Mouse (Mus musculus): ENCODE results near the gene Apip.

DNA sequence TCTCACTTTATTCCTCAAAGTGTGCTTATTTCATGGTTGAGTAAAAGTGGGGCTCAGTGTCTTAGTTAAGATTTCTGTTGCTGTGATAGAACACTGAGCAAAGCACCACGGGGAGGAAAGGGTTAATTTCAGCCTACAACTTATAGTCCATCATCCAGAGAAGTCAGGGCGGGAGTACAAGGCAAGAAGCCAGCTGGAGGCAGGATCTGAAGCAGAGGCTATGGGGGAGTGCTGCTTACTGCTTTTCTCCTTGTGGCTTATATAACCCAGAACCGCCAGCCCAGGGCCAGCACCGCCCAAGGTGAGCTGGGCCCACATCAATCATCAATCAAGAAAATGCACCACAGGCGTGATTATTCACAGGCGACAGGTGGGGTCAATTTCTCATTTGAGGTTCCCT is 7.6 kb downstream of the Apip start:
- TF ChIP-seq CHD1 (IDR thresholded peaks at IDR 0.05; ENCODE audit: low read depth, low read length) (no peak), NELFE (IDR thresholded peaks at IDR 0.05; ENCODE audit: low read depth, low read length) (no peak), USF2 (conservative IDR thresholded peaks at IDR 0.05; ENCODE audit: low read depth, low read length) (no peak), RAD21 (IDR thresholded peaks at IDR 0.05; ENCODE audit: low read depth, low read length) (no peak), ZMIZ1 (IDR thresholded peaks at IDR 0.05; ENCODE audit: low read depth, low read length) (no peak), ZKSCAN1 (IDR thresholded peaks at IDR 0.05; ENCODE audit: borderline replicate concordance, low read depth, low read length) (no peak), UBTF (IDR thresholded peaks at IDR 0.05; ENCODE audit: low read depth, low read length) (no peak), MAFK (IDR thresholded peaks at IDR 0.05; ENCODE audit: insufficient replicate concordance, low read length) (no peak), CTCF (conservative IDR thresholded peaks at IDR 0.05 in 1 of 2, IDR thresholded peaks at IDR 0.05 in 1 of 2; ENCODE audit: low read depth in 2 of 2, low read length in 2 of 2) (no peak)

All from CH12.LX (cell line).